Mouse (Mus musculus): ENCODE data around the gene Card19. TPM values are rescaled to one million over a fixed set of nuclear protein-coding genes. Genes with fewer than 3 reads are reported as not detected.

The Card19 gene
- 21.1 and 23.1 TPM in 2 replicates for polyA plus RNA-seq (2015; fragmentation: Nextera tagmentation; extraction: Ambion mirVana)

DNA sequence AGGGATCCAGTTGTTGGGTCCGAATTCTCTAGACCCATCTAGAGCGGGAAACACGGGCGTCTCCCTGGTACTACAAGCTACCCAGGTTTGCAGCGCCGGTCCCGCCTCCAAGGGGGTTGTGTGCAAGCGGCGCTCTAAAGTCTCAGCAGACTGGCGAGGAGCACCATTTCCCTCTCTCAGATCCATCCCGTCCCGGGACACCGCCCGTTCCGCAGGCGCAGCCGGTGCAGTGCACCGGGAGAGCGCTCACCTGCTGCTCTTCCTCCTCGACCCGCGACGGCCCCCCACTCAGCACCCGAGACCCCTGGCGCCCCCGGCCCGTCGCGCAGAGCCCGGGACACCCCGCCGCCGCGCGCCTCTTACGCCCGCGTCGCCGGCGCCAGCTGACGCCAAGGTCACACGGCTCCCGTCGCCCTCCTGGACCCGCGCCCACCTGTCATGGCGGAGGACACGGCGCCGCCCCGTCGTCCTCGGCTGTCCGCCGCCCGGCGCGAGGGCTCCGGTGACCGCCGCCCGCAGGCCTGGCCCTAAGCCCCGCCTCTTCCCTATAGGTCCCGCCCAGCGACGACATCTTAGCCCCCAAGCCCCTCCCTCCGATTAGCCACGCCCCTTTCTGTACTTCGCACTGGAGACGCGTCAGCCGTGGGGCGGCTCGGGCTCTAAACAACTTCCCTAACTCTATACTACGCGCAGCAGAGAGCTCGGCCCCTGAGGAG, at the start of gene Card19:
Gene Card19 (minus strand): TSS at position 534 of the 716 bp plus-strand sequence.
- Histone ChIP-seq H3K27me3 (0 out of 2 replicates have a peak, but pooled peaks cover 3% of the 10 kb centered on the region), H3K9me3 (no peaks in the 10 kb centered on the region), H3K27ac (replicated peaks) (peak within 1 kb of the TSS; percentile 25; the same call in 1 of the 2 replicates), H3K9ac (replicated peaks) (peak within 1 kb of the TSS; percentile 68), H3K36me3 (no peaks in the 10 kb centered on the region), H3K4me3 (peak within 1 kb of the TSS; percentile 90), H3K4me2 (replicated peaks) (peak within 1 kb of the TSS; percentile 96), H3K4me1 (peaks cover 44% of the 10 kb centered on the region)
- ATAC-seq (replicated peaks) = peak; percentile 78
- under 1% methylated on average over 77 of the region's 78 CpGs for WGBS

DNA sequence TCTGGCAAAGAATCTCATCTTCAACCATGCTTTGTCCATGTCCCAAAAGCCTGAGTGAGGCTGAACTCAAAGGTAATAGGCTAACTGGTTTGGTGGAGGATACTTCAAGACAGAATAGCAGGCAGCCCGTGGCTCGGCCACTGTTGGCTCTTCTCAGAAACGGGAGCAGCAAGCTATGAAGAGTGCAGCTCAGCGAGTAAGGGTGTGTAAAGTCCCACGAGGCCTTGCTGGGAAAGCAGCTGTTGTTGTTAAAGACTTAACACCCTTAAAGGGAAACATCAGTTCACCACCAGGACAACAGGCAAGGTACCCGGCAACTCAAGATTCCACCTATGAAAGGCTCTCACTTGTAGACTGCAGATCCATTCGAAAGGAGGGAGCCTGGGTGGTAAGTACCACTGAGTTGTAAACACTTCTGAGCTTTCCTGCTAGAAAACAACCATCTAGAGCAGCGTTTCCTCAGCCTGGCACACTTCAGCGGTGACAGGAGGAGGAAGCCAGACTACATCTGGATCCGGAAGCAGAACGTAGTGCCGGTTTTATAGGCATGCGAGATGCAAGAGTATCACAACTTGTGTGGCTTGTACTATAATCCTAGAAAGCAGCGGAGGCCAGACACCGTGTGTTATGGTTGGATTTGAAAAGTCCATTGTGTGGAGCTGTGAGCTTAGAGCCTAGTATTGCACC, 44.3 kb upstream of the Card19 start:
- H3K4me1 ChIP-seq = no peaks in the 10 kb centered on the region
- no peak overlapping the region for H3K4me3 ChIP-seq
- no peak overlapping the region for H3K9ac ChIP-seq (replicated peaks)
- H3K27me3 ChIP-seq = no peaks in the 10 kb centered on the region
- H3K27ac ChIP-seq (replicated peaks) = no peak overlapping the region
- no peak for ATAC-seq (replicated peaks)
- WGBS = 85% methylated on average over 15 of the region's 15 CpGs
- no peak overlapping the region for H3K4me2 ChIP-seq (replicated peaks)
- H3K9me3 ChIP-seq = no peaks in the 10 kb centered on the region
- no peaks in the 10 kb centered on the region; the same call in 1 of the 2 replicates for H3K36me3 ChIP-seq

DNA sequence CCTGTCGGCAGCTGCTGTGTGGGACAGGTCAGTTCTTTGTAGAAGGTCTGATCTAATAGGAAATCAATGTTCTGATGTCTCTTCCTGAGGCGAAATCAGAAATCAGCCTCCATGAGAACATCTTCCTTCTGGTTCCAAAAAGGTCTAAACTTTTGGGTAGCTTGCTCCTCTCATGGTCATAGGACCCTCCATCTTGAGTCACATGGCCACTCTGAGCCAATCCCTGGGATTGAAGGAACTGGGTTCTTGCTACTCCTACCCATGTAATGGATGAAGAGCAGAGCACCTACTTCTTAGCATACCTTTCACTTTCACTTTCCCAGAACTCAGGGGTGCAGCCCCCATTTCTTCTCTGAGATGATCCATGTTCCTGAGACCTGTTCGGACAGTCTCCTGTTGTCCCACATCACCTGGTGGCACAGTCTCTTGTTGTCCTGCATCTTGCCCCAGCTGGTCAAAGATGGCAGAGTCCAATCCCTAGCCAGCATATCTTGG, 42.0 kb upstream of the Card19 start:
- Histone ChIP-seq H3K36me3 (no peaks in the 10 kb centered on the region), H3K9ac (replicated peaks) (no peak overlapping the region), H3K27ac (replicated peaks) (no peak overlapping the region), H3K4me3 (no peak overlapping the region), H3K9me3 (no peaks in the 10 kb centered on the region), H3K27me3 (no peaks in the 10 kb centered on the region), H3K4me2 (replicated peaks) (no peak overlapping the region), H3K4me1 (no peaks in the 10 kb centered on the region)
- no peak for ATAC-seq (replicated peaks)
- 86% methylated on average over 3 of the region's 3 CpGs for WGBS

DNA sequence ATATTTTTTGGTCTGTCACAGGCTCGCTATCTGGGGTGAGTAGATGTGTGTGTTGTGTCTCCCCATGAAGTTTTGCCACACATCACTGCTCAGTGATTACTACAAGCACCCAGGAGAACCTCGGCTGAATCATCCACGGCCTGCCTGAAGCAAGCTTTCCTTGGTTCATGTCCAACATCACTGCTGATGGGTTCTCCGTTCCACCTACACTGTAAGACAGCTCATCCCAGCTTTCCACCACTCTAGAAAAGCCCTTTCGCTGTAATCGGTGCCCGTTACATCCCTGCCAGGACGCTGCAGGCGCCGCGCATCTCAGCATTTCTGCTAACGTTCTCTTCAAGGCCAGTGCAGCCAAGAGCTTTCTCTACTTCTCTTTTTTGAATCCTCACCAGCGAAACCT, 36.9 kb upstream of the Card19 start:
- H3K9ac ChIP-seq (replicated peaks) = no peak overlapping the region
- WGBS = 91% methylated on average over 13 of the region's 13 CpGs
- H3K4me3 ChIP-seq = no peak overlapping the region
- no peak overlapping the region for H3K27ac ChIP-seq (replicated peaks)
- no peaks in the 10 kb centered on the region for H3K9me3 ChIP-seq
- H3K27me3 ChIP-seq = peaks cover 11% of the 10 kb centered on the region
- peaks cover 5% of the 10 kb centered on the region for H3K4me1 ChIP-seq
- H3K4me2 ChIP-seq (replicated peaks) = no peak overlapping the region
- H3K36me3 ChIP-seq = no peaks in the 10 kb centered on the region
- ATAC-seq (replicated peaks) = no peak

DNA sequence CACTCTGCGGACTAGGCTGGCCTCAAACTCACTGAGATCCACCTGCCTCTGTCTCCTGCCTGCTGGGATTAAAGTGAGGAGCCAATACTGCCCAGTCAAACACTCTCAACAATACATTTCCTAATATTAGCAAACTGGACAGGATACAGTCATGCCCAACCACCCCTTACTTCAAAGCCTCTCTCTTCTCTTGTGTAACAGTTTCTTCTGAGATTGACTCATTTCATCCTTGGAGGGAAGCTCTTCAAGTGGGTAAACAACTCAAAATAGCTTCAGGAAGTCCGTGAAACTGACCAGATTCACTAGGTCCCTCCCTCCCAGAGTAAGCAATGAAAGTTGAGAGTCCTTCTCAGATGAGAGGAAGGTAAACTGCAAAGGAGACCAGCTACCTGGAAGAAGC, 36.3 kb upstream of the Card19 start:
- Histone ChIP-seq H3K4me2 (replicated peaks) (no peak overlapping the region), H3K4me1 (peaks cover 8% of the 10 kb centered on the region), H3K9me3 (no peaks in the 10 kb centered on the region), H3K36me3 (no peaks in the 10 kb centered on the region), H3K9ac (replicated peaks) (no peak overlapping the region), H3K27ac (replicated peaks) (no peak overlapping the region), H3K27me3 (peaks cover 17% of the 10 kb centered on the region), H3K4me3 (no peak overlapping the region)
- ATAC-seq (replicated peaks) = no peak
- WGBS = 78% methylated on average over 2 of the region's 2 CpGs

DNA sequence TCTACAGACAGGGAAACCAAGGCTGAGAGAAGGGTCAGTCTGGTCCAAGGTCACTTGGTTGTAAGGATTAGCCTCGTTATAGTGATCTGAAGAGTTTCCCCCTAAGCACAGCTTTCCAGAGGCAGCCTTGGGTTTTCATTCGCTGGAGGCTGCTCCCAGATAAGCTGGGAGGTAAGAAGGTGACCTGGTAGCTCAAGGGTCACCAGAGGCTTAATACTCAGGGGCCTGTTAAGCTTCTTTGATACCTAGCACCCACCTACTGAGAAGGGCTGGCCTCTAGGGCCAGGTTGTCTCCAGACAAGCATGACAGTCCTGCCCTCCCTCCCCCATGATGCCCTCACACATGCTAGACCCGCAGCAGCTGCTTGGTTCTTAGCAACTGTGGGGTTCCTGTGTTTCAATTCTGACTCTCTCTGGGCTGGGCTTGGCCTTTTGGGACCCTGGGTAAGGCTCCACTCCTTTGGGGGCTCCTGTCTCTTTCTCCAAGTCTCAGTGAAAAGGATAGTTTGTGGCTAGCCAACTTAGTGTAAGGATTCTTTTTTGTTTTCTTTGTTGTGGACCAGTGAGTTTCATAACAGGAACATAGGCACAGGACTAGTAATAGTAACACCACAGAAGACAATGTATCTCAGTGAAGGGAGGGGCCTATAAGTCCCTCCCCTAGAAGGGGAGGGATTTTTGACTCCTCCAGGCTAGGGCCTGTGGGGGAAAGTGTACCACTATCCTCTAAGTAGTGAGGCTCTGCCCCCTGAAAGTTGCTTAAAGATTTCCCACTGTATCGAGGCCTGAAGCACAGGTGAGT, 35.1 kb upstream of the Card19 start:
- Histone ChIP-seq H3K4me2 (replicated peaks) (no peak overlapping the region), H3K36me3 (no peaks in the 10 kb centered on the region), H3K9ac (replicated peaks) (no peak overlapping the region), H3K27me3 (peaks cover 26% of the 10 kb centered on the region), H3K9me3 (no peaks in the 10 kb centered on the region), H3K4me1 (peaks cover 8% of the 10 kb centered on the region), H3K27ac (replicated peaks) (no peak overlapping the region), H3K4me3 (no peak overlapping the region)
- ATAC-seq (replicated peaks) = no peak
- WGBS = 26% methylated on average over 4 of the region's 4 CpGs

DNA sequence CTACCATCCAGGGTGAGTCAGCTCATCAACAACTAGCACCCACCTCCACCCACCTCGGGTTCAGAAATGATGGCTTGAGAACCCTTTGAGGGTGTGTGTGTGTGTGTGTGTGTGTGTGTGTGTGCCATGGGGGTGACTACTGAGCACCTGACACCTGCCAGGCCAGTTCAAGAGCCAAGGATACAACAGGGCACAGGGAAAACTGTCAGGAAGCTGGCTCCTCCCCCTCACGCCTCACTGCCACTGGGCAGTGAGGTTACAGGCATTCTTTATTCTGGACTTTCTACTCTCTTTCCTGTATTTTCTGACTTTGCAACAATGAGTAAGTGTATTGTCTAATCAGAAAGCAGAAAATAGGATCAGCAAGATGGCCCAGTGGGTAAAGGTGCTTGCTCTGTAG, 33.8 kb upstream of the Card19 start:
- no peak overlapping the region for H3K27ac ChIP-seq (replicated peaks)
- H3K9me3 ChIP-seq = no peaks in the 10 kb centered on the region
- ATAC-seq (replicated peaks) = no peak
- peaks cover 8% of the 10 kb centered on the region for H3K4me1 ChIP-seq
- no peak overlapping the region for H3K4me2 ChIP-seq (replicated peaks)
- no peak overlapping the region for H3K9ac ChIP-seq (replicated peaks)
- H3K4me3 ChIP-seq = no peak overlapping the region
- whole genome bisulfite sequencing = 62% methylated on average over 2 of the region's 2 CpGs
- H3K27me3 ChIP-seq = peaks cover 26% of the 10 kb centered on the region
- H3K36me3 ChIP-seq = no peaks in the 10 kb centered on the region

DNA sequence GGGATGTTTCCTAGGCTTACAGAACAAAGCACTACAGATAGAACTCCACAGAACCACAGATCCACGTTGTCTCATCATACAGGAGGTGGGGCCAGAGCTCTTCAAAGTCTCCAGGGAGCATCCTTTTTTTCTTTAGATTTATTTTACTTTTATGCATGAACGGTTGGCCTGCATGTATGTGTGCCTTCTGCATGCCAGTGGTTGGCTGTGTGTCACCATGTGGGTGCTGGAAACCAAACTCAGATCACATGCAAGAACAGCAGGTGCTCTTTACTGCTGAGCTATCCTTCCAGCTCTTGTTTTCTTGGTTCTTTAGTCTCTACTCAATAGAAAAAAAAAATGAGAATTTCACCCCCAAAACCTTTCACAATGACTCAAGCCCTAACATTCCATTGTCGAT, 33.1 kb upstream of the Card19 start:
- WGBS = 68% methylated on average over 3 of the region's 3 CpGs
- Histone ChIP-seq H3K4me3 (no peak overlapping the region), H3K27me3 (peaks cover 26% of the 10 kb centered on the region), H3K27ac (replicated peaks) (no peak overlapping the region), H3K36me3 (no peaks in the 10 kb centered on the region), H3K9ac (replicated peaks) (no peak overlapping the region), H3K4me1 (peaks cover 8% of the 10 kb centered on the region), H3K4me2 (replicated peaks) (no peak overlapping the region), H3K9me3 (no peaks in the 10 kb centered on the region)
- no peak for ATAC-seq (replicated peaks)

DNA sequence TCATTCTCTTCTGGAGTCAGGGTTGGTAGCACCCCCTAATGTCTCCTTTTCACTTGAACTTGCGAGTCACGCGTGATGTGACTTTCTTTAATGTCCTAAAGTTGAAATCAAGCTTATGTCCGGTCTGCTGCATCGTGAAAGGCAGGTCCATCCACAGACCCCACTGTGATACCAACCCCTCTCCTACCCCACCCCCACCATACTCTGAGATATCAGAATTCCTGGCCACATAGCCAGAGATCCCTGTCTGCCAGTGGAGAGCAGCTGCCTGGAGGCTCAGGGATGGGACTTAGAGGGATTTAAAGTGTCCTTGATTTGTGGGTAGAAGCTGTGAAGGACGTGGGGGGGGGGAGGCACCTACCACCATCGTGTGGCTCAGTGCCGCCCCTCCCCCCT, 32.6 kb upstream of the Card19 start, which contains the start of gene Susd3:
Gene Susd3 (minus strand): TSS at position 240 of the 396 bp plus-strand sequence.
- peaks cover 26% of the 10 kb centered on the region for H3K27me3 ChIP-seq
- no peaks in the 10 kb centered on the region for H3K9me3 ChIP-seq
- H3K27ac ChIP-seq (replicated peaks) = no peak within 1 kb of the TSS
- WGBS = 13% methylated on average over 7 of the region's 8 CpGs
- H3K36me3 ChIP-seq = no peaks in the 10 kb centered on the region
- peak within 1 kb of the TSS; percentile 50 for H3K4me2 ChIP-seq (replicated peaks)
- no peak for ATAC-seq (replicated peaks)
- H3K9ac ChIP-seq (replicated peaks) = no peak within 1 kb of the TSS
- H3K4me3 ChIP-seq = peak within 1 kb of the TSS; percentile 36
- peaks cover 8% of the 10 kb centered on the region for H3K4me1 ChIP-seq

DNA sequence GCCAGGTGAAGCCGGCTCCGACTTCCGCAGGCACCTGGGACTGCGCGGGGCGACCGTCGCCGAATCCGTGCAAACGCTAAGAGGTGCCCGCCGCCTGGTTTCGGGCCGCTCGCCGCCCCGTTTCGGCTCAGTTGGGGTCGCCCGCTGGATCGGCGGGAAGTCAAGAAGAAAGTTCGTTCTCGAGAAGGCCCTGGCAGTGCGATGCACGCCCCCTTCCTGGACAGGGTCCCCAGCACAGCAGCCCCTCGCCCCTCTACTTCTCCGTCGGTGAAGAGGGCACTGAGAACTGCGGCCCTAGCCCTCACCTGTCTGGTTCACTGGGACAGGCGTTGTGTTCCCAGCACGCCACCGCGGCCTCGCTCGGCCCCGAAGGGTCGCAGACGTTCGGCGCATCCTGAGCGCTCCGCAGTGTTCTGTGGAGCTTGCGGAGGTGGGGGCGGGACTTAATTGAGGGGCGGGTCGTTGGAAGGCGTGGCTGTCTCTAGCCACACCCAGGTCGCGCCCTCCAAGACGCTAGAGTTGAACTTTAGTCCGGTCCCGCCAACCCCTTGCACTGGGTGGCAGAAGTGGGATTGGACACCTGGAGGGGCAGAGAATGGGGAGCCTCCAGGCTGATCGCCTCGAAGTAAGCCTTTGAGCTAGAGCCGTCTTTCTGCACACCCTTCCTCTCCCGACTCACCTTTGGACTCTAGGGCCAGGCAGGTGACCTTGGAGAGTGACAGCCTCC, 32.1 kb upstream of the Card19 start:
- Histone ChIP-seq H3K4me2 (replicated peaks) (peak overlapping the region; percentile 50), H3K4me3 (peak overlapping the region; percentile 36), H3K27me3 (peaks cover 26% of the 10 kb centered on the region), H3K9me3 (no peaks in the 10 kb centered on the region), H3K36me3 (no peaks in the 10 kb centered on the region), H3K27ac (replicated peaks) (no peak overlapping the region), H3K4me1 (peaks cover 8% of the 10 kb centered on the region), H3K9ac (replicated peaks) (no peak overlapping the region)
- peak; percentile 38; the same call in 1 of the 2 replicates for ATAC-seq (replicated peaks)
- 1% methylated on average over 57 of the region's 58 CpGs for WGBS

DNA sequence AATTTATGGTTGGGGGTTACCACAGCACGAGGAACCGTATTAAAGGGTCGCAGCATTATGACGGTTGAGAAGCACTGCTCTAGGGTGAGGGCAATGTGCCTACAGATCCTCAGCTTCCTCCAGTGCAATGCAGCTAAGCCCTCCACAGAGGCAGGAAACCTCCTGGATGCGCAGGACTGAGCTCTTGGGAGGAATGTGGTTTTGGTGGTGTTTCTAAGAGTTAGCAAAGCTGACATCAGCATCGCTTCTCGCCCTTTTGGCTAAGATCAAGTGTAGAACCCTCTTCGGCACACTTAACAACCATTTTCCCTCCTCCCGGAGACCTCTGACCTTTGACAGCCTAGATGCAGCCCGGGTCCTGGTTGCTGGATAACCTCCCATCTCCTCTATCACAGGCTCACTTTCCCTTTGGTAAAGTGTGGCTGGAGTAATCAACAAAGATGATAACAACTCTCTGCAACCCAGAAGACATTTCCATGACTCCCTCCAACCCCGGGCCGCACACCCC, 31.4 kb upstream of the Card19 start:
- H3K9ac ChIP-seq (replicated peaks) = no peak overlapping the region

More for the DNA sequence above, 31.4 kb upstream of the Card19 start:
- peaks cover 26% of the 10 kb centered on the region for H3K27me3 ChIP-seq
- 42% methylated on average over 12 of the region's 12 CpGs for WGBS
- H3K9me3 ChIP-seq = no peaks in the 10 kb centered on the region
- ATAC-seq (replicated peaks) = no peak
- H3K4me2 ChIP-seq (replicated peaks) = peak overlapping the region; percentile 50
- peaks cover 8% of the 10 kb centered on the region for H3K4me1 ChIP-seq
- H3K4me3 ChIP-seq = peak overlapping the region; percentile 36
- no peak overlapping the region for H3K27ac ChIP-seq (replicated peaks)
- H3K36me3 ChIP-seq = no peaks in the 10 kb centered on the region
